Comparison of ENCODE assay signal across 8 mouse cellular contexts in genomic region chr7:39544242-39545111, GRCm38 (mm10). TPM values are rescaled to one million over a fixed set of nuclear protein-coding genes. Genes with fewer than 3 reads are reported as not detected.
A peak's percentile ranks its signal among the peaks of the same experiment; 100 is the strongest.
DNase-seq lines count a peak whose midpoint lies in the region; ATAC-seq and TF ChIP-seq lines count a peak whose summit lies in the region.

No protein-coding gene starts in this region.

- peak overlapping the region; percentile 64 for H3K4me3 ChIP-seq in bone marrow, adult 2 months (replicated peaks; ENCODE audit: control insufficient read depth, low read depth, low read length)
- H3K4me3 ChIP-seq in embryonic facial prominence, embryonic 15.5 days (replicated peaks), result peak overlapping the region; percentile 62
- H3K4me3 ChIP-seq in heart, adult 2 months, result peak overlapping the region; percentile 83
- peak overlapping the region; percentile 73 for H3K4me3 ChIP-seq in kidney, adult 2 months (ENCODE audit: insufficient read depth, low read depth, low read length)
- H3K4me3 ChIP-seq in limb, embryonic 13.5 days, result peak overlapping the region; percentile 60
- H3K4me3 ChIP-seq in midbrain, embryonic 15.5 days, result peak overlapping the region; percentile 44

- TF ChIP-seq POLR2A in bone marrow, adult 2 months (IDR thresholded peaks at IDR 0.05; ENCODE audit: borderline replicate concordance, control insufficient read depth, low read depth, low read length), result peak; percentile 64
- TF ChIP-seq POLR2A in heart, adult 2 months (IDR thresholded peaks at IDR 0.05; ENCODE audit: insufficient read depth, low read depth, low read length), result peak; percentile 94
- TF ChIP-seq POLR2A in kidney, adult 2 months (IDR thresholded peaks at IDR 0.05; ENCODE audit: low read depth, low read length), result peak; percentile 84

- 0 out of 2 replicates have a peak, but pooled peaks have one; percentile 16 for TF ChIP-seq EP300 in heart, adult 2 months (IDR thresholded peaks at IDR 0.05; ENCODE audit: insufficient read depth, low read depth, low read length)

- ATAC-seq in embryonic facial prominence, embryonic 15.5 days (ENCODE audit: insufficient number of reproducible peaks, low FRiP score, low TSS enrichment, low read depth), result peak; percentile 97
- ATAC-seq in limb, embryonic 13.5 days (ENCODE audit: low FRiP score, low read depth), result peak; percentile 97
- ATAC-seq in midbrain, embryonic 15.5 days (replicated peaks), result peak; percentile 92

- no peaks in the 10 kb centered on the region for H3K36me3 ChIP-seq in embryonic facial prominence, embryonic 15.5 days
- peaks cover 11% of the 10 kb centered on the region; the same call in 1 of the 2 replicates for H3K36me3 ChIP-seq in heart, adult 2 months (ENCODE audit: control insufficient read depth, insufficient read depth, low read length)
- no peaks in the 10 kb centered on the region for H3K36me3 ChIP-seq in kidney, adult 2 months (ENCODE audit: control insufficient read depth, insufficient read depth, low read length)
- no peaks in the 10 kb centered on the region for H3K36me3 ChIP-seq in limb, embryonic 13.5 days
- H3K36me3 ChIP-seq in midbrain, embryonic 15.5 days (replicated peaks), result no peaks in the 10 kb centered on the region

- WGBS in bone marrow, adult 2 months, result 1% methylated on average over 43 of the region's 43 CpGs
- under 1% methylated on average over 43 of the region's 43 CpGs for WGBS in embryonic facial prominence, embryonic 15.5 days
- under 1% methylated on average over 43 of the region's 43 CpGs for WGBS in heart, adult 2 months
- under 1% methylated on average over 43 of the region's 43 CpGs for WGBS in kidney, adult 2 months
- under 1% methylated on average over 43 of the region's 43 CpGs for WGBS in limb, embryonic 13.5 days
- under 1% methylated on average over 43 of the region's 43 CpGs for WGBS in midbrain, embryonic 15.5 days

- peak overlapping the region; percentile 61 for H3K4me2 ChIP-seq in embryonic facial prominence, embryonic 15.5 days (replicated peaks)
- peak overlapping the region; percentile 69 for H3K4me2 ChIP-seq in limb, embryonic 13.5 days (replicated peaks)
- peak overlapping the region; percentile 67 for H3K4me2 ChIP-seq in midbrain, embryonic 15.5 days

- H3K9me3 ChIP-seq in embryonic facial prominence, embryonic 15.5 days (replicated peaks), result no peaks in the 10 kb centered on the region
- H3K9me3 ChIP-seq in limb, embryonic 13.5 days, result no peaks in the 10 kb centered on the region
- no peaks in the 10 kb centered on the region for H3K9me3 ChIP-seq in midbrain, embryonic 15.5 days

- H3K79me2 ChIP-seq in heart, adult 2 months (replicated peaks; ENCODE audit: control insufficient read depth, insufficient read depth, low read length), result peaks cover 2% of the 10 kb centered on the region

- peak; percentile 89 for DNase-seq in 416B (ENCODE audit: low read depth)
- DNase-seq in heart, adult 2 months, result peak; percentile 85 to 88
- peak; percentile 92 for DNase-seq in kidney, adult 2 months
- peak; percentile 45 to 47 for DNase-seq in spleen, adult 18-20 months

- peak overlapping the region; percentile 43 for H3K27ac ChIP-seq in bone marrow, adult 2 months (ENCODE audit: control insufficient read depth, insufficient read depth, low read depth, low read length, poor library complexity)
- peak overlapping the region; percentile 95 for H3K27ac ChIP-seq in embryonic facial prominence, embryonic 15.5 days (replicated peaks)
- peak overlapping the region; percentile 96 for H3K27ac ChIP-seq in heart, adult 2 months
- peak overlapping the region; percentile 90 for H3K27ac ChIP-seq in kidney, adult 2 months (ENCODE audit: insufficient read depth, low read depth, low read length)
- peak overlapping the region; percentile 93 for H3K27ac ChIP-seq in limb, embryonic 13.5 days
- H3K27ac ChIP-seq in midbrain, embryonic 15.5 days, result peak overlapping the region; percentile 78

- H3K27me3 ChIP-seq in embryonic facial prominence, embryonic 15.5 days, result no peaks in the 10 kb centered on the region
- no peaks in the 10 kb centered on the region for H3K27me3 ChIP-seq in heart, adult 2 months (ENCODE audit: control insufficient read depth, insufficient read depth, low read length)
- no peaks in the 10 kb centered on the region for H3K27me3 ChIP-seq in kidney, adult 2 months (replicated peaks; ENCODE audit: control insufficient read depth, insufficient read depth, low read length)
- no peaks in the 10 kb centered on the region for H3K27me3 ChIP-seq in limb, embryonic 13.5 days
- H3K27me3 ChIP-seq in midbrain, embryonic 15.5 days (replicated peaks), result no peaks in the 10 kb centered on the region

- H3K9ac ChIP-seq in embryonic facial prominence, embryonic 15.5 days, result peak overlapping the region; percentile 64
- peak overlapping the region; percentile 85 for H3K9ac ChIP-seq in heart, adult 2 months (ENCODE audit: low read depth, low read length)
- peak overlapping the region; percentile 86 for H3K9ac ChIP-seq in limb, embryonic 13.5 days
- H3K9ac ChIP-seq in midbrain, embryonic 15.5 days, result peak overlapping the region; percentile 51

- H3K4me1 ChIP-seq in bone marrow, adult 2 months (ENCODE audit: control insufficient read depth, insufficient read depth, low read length), result no peaks in the 10 kb centered on the region
- no peaks in the 10 kb centered on the region for H3K4me1 ChIP-seq in embryonic facial prominence, embryonic 15.5 days
- peaks cover 8% of the 10 kb centered on the region for H3K4me1 ChIP-seq in heart, adult 2 months (ENCODE audit: control insufficient read depth, insufficient read depth, low read length)
- H3K4me1 ChIP-seq in kidney, adult 2 months (ENCODE audit: control insufficient read depth, insufficient read depth, low read length), result peaks cover 3% of the 10 kb centered on the region; the same call in 1 of the 2 replicates
- H3K4me1 ChIP-seq in limb, embryonic 13.5 days, result peaks cover 5% of the 10 kb centered on the region; the same call in 1 of the 2 replicates
- H3K4me1 ChIP-seq in midbrain, embryonic 15.5 days, result peaks cover 12% of the 10 kb centered on the region

- 0 out of 2 replicates have a peak, but pooled peaks have one; percentile 13 for TF ChIP-seq CTCF in bone marrow, adult 2 months (IDR thresholded peaks at IDR 0.05; ENCODE audit: control insufficient read depth, insufficient read depth, low read length)
- TF ChIP-seq CTCF in heart, adult 2 months (IDR thresholded peaks at IDR 0.05), result peak; percentile 80
- TF ChIP-seq CTCF in kidney, adult 2 months (conservative IDR thresholded peaks at IDR 0.05; ENCODE audit: insufficient read depth, insufficient read length, low read depth, low read length), result peak; percentile 53

- intact Hi-C loops in heart, adult 2 months (cut with DNase I), result no loop called here

RNA-seq across cellular contexts. Expression of gene Zfp619, which starts 26.9 kb away (rescaled TPM):
- 0.75 TPM in 1 of 2 replicates, not detected in the other for polyA plus RNA-seq in bone marrow, adult 2 months (2011; ENCODE audit: insufficient read depth, insufficient read length, low replicate concordance, missing spikeins)
- polyA plus RNA-seq in embryonic facial prominence, embryonic 15.5 days (2015; fragmentation: Nextera tagmentation; extraction: Ambion mirVana), result 1.6 and 1.7 TPM in 2 replicates
- total RNA-seq in heart, adult 2 months (2021), result 1 to 10 TPM; 1.4 to 1.9 TPM
- polyA plus RNA-seq in heart, adult 2 months (2012; rRNA removed), result 0.55 and 0.97 TPM in 2 replicates
- 0.41 and 0.52 TPM in 2 replicates for polyA plus RNA-seq in kidney, adult 2 months (2012; rRNA removed)
- 2.2 and 2.4 TPM in 2 replicates for polyA plus RNA-seq in limb, embryonic 13.5 days (2015; fragmentation: Nextera tagmentation; extraction: Ambion mirVana)
- polyA plus RNA-seq in midbrain, embryonic 15.5 days (2015; fragmentation: Nextera tagmentation; extraction: Ambion mirVana), result 3.9 TPM in 2 replicates

Comparison
In these comparisons a context has a peak if more than half of its experiments do, and no peak if none do; other contexts are left out.
1. Peak in every context shown above with its lines: DNase-seq, ATAC-seq, H3K4me3 ChIP-seq and H3K27ac ChIP-seq.
2. H3K27ac ChIP-seq: peak in every context shown above with its lines; median percentile 96 in heart, adult 2 months; 95 in embryonic facial prominence, embryonic 15.5 days; 93 in limb, embryonic 13.5 days; 90 in kidney, adult 2 months; 78 in midbrain, embryonic 15.5 days; 43 in bone marrow, adult 2 months.
3. CTCF ChIP-seq: peak in every context shown above with its lines; median percentile 80 in heart, adult 2 months; 53 in kidney, adult 2 months; 13 in bone marrow, adult 2 months.